Mouse (Mus musculus) embryonic fibroblast, embryonic 13.5 days (primary cell): ENCODE data around the gene Cenpe. TPM values are rescaled to one million over a fixed set of nuclear protein-coding genes. Genes with fewer than 3 reads are reported as not detected.

Source experiments
- H3K27ac ChIP-seq: 2 replicates; pipeline ENCODE4 v1.5.1; 2012; ENCODE audit warnings: low read length, control low read depth, inconsistent platforms; ENCODE audit not compliant: insufficient read depth
- H3K4me1 ChIP-seq: 2 replicates; pipeline ENCODE4 v1.6.1; 2011; ENCODE audit warnings: low read length; ENCODE audit not compliant: control insufficient read depth, insufficient read depth
- H3K4me3 ChIP-seq: 2 replicates; pipeline ENCODE4 v1.5.1; 2011; ENCODE audit warnings: mild to moderate bottlenecking, control low read depth, low read length; ENCODE audit not compliant: insufficient read depth
- CTCF ChIP-seq: IDR thresholded peaks from 2 replicates; pipeline ENCODE4 v1.5.1; 2011; ENCODE audit warnings: mild to moderate bottlenecking, control low read depth, low read length, moderate library complexity, borderline replicate concordance; ENCODE audit not compliant: insufficient read depth
- POLR2A ChIP-seq: IDR thresholded peaks from 2 replicates; pipeline ENCODE4 v1.6.1; 2011; ENCODE audit warnings: low read depth, mild to moderate bottlenecking, control low read depth, low read length, moderate library complexity
- polyA plus RNA-seq: library from polyadenylated mRNA; stranded (reverse); fragments of >200 nt; gene quantifications from 2 replicates; pipeline ENCODE4 v1.2.4, GENCODE M21; 2011; ENCODE audit warnings: low read depth; ENCODE audit not compliant: missing spikeins, insufficient read length

The Cenpe gene
- polyA plus RNA-seq, 1 experiment = 46.1 TPM

GRCm38 (mm10) chr3:135315720-135316425 lies 103.5 kb downstream of the Cenpe start:
- H3K4me1 ChIP-seq = no peaks in the 10 kb centered on the region
- TF ChIP-seq POLR2A (no peak), CTCF (no peak)
- H3K27ac ChIP-seq = no peak overlapping the region
- no peak overlapping the region for H3K4me3 ChIP-seq

- no peaks in the 10 kb centered on the region for H3K4me1 ChIP-seq
- TF ChIP-seq CTCF (no peak), POLR2A (no peak)
- H3K27ac ChIP-seq = no peak overlapping the region
- no peak overlapping the region for H3K4me3 ChIP-seq
These were observed 106.0 kb downstream of the Cenpe start for GRCm38 (mm10) chr3:135318331-135318730.

Other genes with a start within 250 kb of the Cenpe start
- 1.6 and 3.8 TPM in 2 replicates for gene Bdh2, start 68.7 kb downstream of the Cenpe start, polyA plus RNA-seq
- 1.4 TPM in 2 replicates for gene Slc9b2, start 95.2 kb downstream of the Cenpe start, polyA plus RNA-seq
- gene Slc9b1, start 135.5 kb downstream of the Cenpe start, polyA plus RNA-seq = not detected in 2 replicates
- 29.1 and 31.8 TPM in 2 replicates for gene Cisd2, start 211.4 kb downstream of the Cenpe start, polyA plus RNA-seq
- gene Ube2d3, start 225.6 kb downstream of the Cenpe start, polyA plus RNA-seq = 407 and 470 TPM in 2 replicates